Mouse (Mus musculus) MN1 (cell line): ENCODE data around the gene Mief2.

ENCODE experiments used
- DNase-seq: peaks from one replicate; pipeline ENCODE4 v3.0.0-alpha.2; 2016; ENCODE audit warnings: low spot score

The Mief2 gene

DNA sequence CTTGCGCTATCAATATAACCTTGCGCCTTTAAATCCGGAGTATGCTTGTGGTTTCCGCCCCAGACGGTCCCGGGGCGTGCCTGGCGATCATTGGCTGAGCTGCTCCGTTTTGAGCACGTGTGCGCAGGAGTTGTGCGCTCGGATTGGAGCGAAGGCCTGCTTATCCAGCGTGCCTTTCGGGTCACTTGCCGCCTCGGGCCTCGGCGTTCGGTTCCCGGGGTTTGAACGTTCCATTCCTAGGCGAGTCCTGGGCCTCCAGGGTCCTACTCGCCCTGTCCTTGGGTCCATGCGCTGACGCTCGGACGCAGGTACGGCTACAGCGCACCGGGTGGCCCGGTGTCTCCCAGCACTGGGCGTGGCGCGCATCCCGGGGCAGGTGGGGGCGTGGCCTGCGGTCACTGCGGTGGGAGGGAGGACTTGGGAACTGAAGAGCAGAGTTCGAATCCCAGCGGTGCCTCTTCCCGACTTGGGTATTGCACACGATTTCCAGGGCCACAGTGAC is at the start of gene Mief2:
Gene Mief2 (plus strand): TSS at position 139 of the 502 bp plus-strand sequence.
- peak; percentile 99 for DNase-seq

DNA sequence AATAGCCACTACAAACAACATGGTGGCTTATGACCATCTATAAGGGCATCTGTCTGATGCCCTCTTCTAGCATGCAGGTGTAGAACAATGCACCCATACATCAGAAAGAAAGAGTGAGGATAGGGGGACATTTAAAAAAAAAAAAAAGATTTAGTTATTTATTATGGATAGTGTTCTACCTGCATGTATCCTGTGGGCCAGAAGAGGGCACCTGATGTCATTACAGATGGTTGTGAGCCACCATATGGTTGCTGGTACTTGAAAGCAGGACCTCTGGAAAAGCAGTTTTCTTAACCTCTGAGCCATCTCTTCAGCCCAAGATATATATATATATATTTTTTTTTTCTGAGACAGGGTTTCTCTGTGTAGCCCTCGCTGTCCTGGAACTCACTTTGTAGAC is 32.0 kb upstream of the Mief2 start:
- no peak for DNase-seq

DNA sequence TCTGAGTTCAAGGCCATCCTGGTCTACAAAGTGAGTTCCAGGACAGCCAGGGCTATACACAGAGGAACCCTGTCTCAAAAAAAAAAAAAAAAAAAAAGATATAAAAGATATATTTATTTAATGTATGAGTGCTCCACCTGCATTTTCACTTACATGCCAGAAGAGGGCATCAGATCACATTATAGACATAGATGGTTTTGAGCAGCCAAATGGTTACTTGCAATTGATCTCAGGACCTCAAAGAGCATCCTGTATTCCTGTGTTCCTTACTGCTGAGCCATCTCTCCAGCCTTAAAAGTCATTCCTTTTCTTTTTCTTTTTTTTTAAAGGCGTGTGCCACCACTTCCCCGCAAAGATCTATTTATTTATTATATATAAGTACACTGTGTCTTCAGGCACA is 30.6 kb upstream of the Mief2 start:
- peak; percentile 72 for DNase-seq

DNA sequence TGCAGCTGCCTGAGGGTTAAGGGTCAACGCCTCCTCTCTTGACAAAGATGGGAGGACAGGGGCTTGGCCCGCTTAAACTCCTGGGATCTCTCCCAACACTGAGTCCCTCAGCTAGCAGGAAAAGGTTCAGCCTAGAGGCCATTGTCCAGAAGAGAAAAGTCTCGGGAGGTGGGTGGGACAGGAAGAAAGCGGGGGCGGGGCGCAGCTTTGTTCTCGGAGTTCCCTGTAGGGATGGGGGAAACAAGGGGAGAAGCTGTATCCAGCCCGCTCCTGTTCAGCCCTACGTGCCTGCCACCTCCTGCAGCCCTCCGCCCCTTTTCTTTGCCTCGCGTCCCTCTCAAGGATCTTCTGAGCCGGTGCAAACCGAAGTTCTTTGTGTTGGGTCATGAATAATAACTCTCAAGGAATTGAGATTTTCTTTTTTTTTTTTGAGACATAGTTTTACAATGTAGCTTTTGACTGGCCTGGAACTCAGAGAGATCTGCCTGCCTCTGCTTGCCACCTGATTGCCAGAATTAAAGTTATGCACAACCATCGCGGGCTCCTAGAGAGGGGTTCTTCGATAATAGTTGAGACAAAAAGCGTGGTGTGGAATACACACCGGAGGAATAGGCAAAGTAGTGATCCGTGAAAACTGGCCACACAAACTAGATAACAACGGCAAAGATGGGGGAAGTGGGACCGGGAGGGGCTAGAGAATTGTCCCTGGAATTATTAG is 29.2 kb upstream of the Mief2 start:
- peak; percentile 77 for DNase-seq

DNA sequence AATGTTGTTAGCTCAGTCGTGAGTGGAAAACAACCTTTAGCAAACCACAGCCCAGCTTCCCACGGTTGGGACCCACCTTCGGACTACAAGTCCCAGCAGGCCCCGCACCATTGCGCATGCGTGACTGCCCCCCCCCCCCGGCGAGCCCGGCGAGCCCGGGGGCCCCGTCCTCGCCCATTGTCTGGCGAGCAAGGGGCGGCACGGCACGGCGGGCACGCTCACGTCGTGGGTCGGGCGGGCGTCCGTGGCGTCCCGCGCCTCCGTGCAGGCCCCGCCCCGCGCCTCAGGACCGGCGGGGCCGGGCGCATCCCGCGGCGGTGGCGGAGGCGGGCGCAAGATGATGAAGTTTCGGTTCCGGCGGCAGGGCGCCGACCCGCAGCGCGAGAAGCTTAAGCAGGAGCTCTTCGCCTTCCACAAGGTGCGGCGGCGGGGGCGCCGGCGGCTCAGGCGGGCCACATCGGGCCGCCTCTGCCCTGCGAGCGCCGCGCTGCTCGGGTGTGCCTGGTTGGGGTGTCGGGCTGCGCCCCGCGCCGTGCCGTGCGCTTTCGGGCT is 28.6 kb upstream of the Mief2 start, which contains the start of gene Llgl1:
Gene Llgl1 (plus strand): TSS at position 200 of the 552 bp plus-strand sequence.
- DNase-seq = peak; percentile 97

DNA sequence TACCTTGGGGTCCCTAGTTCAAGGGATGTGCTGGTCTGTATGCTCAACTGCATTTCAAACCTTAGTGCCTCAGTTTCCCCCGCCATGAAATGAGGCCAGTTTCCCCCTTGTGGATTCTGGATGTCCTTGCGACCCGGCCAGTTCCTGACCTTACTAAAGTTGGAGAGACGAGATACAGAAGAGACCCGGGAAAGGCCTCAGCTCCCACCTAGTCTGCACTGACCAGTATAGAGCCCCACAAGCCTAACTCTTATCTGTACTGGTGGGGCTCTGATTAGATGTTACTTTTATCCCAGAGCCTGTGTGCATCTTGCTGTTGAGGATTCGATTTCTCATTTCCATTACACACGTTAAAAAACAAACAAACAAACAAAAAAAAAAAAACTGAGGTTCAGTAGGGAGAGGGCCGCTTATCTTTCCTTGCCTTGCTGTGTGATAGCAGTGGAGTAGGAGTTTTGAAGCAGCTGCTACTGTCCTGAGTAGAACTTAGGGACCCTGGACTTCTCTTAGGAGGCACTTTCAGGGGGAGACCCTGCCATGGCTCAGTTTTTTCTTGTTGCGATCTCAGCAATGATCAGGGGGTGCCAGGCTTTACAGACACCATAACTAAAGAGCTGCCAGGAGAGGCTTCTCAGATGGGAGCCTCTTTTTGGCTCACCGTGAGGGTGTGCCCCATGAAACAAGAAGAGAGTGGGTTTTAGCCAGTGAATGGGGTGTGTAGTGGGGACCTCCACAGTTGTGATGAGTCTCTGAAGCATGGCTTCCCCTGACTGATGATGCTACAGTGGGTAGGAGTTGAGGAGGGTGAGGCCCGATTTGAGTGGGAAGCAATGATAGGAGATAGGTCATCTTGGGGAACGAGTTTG is 27.6 kb upstream of the Mief2 start:
- no peak for DNase-seq

DNA sequence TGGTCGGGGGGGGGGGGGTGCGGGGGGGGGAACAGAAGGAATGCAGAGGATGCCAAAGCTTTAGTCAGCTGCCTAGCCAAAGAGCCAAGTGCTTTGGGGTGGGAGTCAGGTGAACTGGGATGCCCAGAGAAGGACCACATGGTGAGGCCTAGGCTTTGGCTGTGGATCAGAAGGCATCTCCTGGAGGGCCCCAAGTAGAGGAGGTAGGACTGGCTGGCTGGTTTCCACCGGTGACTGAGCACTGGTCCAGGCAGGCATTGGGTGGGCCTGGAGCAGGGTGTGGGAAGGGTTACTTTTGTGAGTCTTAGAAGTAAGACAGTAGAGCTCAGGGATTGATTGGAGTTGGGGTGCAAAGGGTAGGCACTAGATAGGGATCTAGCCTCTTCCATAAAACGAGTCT is 26.6 kb upstream of the Mief2 start:
- DNase-seq = no peak

DNA sequence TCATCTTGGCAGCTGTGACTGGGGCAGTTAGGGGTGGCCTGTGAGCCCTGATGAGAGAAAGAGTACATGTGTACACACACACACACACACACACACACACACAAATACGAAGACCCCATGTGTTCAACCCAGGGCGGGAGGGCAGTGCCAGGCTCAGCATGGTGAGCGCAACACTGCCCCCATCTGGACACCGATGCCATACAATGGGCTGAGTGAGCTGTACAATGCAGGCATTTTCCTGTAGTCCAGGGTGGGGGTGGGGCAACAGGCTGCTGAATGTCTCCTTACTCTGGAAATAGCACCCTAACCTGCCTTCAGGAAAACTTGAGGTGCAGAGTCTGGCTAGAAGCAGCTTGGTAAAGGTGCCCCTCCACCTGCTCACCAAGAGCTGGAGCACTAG is 25.1 kb upstream of the Mief2 start:
- peak; percentile 61 for DNase-seq

DNA sequence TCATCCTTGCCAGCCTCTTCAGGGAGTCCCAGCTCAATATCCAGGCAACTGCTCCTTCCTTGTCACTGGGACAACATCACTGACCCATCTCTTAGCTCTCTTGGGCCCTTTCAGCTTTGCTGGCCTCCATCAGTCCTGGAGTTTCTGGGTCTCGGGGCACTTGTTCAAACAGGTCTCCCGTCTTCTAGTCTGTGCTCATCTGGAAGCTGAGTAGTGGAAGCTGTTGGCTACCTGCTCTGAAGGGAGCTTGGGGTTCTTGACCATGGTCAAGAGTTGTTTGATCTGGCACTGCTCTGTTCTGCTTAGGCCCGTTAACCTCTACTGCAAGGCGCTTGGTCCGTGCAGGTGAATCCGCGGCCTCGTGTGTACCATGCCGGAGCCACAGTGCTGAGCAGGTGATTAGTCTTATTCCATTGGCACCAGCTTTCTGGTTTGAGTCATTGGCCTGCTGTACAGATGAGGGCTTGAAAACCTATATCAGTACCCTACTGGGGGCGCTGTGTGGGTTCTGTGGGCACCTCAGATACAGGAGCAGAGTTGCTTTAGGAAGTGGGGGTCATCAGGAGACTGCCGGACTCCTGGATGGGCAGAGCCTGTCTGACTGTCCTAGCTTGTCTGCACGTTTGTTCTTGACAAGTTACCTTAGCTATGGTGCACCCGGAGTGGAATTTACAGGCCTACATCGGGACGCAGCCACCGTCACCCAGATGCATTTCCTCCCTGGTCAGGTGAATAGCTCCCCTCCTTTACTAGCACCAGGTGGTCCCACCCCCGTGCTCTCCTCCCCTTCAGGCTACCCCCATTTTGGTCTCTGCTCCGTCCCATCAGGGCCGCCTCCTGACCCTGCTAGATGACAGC is 23.9 kb upstream of the Mief2 start:
- DNase-seq = no peak

DNA sequence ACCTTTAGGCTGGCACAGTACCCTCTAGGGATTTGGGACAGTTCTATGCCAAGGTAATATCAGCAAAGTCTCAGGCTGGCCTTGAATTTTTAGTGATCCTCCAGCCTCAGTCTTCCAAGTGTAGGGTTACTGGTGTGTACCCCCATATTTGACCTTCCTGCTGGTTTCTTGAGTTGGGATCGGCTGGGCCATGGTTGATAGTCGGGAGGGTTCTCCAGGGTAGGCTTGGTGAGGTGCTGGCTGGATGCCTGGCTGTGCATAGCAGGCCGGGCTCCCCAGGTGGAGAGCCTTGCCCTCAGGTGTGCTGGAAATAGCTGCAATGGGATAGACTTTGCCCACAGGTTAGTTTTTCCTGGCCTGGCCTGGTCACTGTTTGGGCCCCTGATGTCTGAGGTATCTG is 22.9 kb upstream of the Mief2 start:
- no peak for DNase-seq

DNA sequence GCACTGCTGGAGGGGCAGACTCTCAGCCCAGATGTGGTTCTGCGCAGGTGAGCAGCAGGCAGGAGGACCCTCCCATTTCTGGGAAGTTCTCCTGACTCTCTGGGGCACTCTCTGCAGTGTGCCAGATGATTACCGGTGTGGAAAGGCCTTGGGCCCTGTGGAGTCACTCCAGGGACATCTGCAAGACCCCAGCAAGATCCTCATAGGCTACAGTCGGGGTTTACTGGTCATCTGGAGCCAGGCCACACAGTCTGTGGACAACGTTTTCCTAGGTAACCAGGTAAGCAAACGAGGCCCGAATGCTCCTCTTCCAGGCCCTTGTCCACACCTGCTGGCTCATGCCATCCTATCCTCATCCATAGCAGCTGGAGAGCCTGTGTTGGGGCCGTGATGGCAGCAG is 22.1 kb upstream of the Mief2 start:
- DNase-seq = no peak

DNA sequence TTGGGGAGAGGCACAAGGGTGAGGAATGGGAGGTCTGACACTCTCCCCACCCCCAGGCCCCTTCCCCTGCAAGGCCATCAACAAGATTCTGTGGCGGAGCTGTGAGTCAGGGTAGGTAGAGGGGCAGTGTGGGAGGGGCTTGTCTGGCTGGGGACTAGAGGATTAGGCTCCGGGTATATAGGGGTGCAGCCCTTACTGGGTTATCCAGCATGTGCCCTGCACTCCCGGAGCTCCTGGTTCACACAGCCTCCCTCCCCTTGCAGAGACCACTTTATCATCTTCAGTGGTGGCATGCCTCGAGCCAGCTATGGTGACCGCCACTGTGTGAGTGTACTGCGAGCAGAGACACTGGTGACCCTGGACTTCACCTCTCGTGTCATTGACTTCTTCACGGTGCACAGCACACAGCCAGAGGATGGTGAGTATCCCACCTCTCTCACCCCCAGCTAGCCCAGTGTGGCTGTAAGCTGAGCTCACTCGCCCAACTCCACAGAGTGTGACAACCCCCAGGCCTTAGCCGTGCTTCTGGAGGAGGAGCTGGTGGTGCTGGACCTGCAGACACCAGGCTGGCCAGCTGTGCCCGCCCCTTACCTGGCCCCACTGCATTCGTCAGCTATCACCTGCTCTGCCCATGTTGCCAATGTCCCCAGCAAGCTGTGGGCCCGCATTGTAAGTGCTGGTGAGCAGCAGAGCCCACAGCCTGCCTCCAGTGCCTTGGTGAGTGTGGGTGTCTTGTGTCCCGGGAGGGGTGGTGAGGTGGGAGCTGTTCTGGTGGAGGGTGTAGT is 21.3 kb upstream of the Mief2 start:
- DNase-seq = peak; percentile 47

DNA sequence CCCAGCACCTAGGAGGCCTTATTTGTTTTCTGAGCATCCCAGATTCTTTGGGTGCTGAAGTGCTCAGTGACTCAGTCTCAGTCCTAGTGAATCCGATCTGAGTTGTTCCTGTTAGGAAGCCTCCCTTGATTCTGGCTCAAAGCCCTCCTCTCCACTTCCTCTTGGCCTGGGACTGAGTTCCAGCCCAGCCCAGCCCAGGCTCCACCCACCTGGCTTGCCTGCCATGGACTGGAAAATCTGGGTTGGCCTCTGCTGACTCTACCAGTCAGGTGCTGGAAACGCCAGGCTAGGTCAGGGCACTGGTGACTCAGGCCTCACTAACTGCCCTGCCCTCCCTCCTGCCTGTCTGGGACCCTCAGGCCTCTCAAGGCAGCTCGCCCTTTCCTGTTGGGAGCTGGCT is 20.5 kb upstream of the Mief2 start:
- DNase-seq = peak; percentile 87

DNA sequence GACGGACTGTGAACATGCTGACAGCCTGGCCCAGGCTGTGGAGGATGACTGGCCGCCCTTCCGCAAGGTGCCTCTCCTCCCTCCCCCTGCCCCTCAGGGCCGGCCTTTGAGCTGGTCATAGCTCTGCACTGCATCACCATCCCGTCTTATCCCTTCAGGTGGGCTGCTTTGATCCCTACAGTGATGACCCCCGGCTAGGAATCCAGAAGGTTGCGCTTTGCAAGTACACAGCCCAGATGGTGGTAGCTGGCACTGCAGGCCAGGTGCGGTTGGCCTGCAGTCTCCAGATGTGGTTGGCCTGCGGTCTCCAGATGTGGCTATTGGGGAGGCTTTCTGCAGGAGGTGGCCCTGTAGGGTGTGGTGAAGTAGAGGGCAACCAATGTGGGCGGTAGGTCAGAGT is 19.6 kb upstream of the Mief2 start:
- DNase-seq = no peak

DNA sequence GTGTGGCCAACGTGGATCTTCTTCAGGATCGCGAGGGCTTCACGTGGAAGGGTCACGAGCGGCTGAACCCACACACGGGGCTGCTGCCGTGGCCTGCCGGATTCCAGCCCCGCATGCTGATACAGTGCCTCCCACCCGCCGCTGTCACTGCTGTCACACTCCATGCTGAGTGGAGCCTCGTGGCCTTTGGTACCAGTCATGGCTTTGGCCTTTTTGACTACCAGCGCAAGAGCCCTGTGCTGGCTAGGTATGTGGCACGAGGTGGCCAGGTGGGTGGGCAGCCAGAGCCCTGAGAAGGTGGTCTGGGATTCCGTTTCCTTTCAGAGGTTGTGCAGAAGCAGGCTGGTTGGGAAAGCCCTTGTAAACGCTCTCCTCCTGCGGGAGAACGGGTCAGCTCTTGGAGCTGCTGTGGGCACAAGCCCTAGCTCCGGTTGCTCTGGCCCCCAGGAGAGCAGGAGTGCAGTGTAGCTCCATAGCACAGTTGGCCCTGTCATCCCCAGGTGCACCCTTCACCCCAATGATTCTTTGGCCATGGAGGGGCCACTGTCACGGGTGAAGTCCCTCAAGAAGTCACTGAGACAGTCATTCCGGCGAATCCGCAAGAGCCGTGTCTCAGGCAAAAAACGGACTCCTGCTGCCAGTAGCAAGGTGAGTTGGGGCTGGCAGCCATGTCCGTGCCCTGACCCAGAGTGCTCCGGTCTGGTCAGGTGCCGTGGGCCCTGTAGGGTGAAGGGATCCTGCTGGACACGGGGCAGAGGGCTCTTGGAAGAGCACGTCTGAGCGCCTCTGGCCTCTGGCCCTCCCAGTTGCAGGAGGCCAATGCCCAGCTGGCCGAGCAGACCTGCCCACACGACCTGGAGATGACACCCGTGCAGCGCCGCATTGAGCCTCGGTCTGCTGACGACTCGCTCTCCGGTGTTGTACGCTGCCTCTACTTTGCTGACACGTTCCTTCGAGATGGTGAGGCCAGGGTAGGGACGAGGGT is 18.4 kb upstream of the Mief2 start:
- DNase-seq = no peak

DNA sequence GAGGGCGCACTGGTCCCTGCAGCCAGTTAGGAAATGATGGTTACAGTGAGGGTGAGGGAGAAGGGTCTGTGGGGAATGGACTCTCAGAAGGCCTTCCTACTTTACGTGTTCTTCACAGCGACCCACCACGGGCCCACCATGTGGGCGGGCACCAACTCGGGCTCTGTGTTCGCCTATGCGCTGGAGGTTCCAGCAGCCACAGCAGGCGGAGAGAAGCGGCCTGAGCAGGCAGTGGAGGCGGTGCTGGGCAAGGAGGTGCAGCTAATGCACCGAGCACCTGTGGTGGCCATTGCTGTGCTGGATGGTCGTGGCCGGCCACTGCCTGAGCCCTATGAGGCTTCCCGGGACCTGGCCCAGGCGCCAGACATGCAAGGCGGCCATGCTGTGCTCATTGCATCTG is 17.0 kb upstream of the Mief2 start:
- DNase-seq = no peak

DNA sequence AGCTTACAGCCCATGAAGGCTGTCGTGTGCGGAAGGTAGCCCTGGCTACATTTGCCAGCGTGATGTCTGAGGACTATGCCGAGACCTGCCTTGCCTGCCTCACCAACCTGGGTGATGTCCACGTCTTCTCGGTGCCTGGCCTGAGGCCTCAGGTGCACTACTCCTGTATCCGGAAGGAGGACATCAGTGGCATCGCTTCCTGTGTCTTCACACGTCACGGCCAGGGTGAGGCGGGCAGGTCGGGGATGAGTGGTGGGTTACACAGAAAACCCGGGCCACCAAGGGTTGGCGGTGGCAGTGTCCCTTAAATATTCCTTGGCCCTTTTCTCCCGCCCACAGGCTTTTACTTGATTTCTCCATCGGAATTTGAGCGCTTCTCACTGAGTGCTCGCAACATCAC is 16.2 kb upstream of the Mief2 start:
- no peak for DNase-seq

DNA sequence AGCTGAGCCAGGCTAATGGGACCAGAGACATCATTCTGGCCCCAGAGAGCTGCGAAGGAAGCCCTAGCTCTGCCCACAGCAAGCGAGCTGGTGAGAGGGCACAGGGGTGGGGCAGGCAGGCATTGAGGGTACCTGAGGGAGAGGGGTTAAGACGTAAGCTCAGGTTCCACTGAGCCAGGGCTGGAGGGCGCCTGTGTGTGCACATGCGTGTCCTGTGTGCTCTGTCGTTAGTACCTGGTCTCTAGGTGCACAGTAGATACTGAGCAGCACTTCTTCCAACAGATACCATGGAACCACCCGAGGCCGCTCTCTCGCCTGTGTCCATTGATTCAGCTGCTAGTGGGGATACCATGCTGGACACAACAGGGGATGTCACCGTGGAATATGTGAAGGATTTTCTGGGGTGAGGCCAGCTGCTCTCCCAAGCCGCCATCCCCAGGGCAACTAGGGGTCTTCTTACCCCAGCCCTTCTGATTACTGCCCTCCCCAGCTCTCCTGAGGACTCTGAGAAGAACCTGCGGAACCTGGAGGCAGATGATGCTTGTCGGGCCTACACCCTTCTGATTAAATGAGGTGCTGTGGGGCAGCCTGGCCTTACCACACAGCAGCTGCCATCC is 15.5 kb upstream of the Mief2 start:
- DNase-seq = no peak

DNA sequence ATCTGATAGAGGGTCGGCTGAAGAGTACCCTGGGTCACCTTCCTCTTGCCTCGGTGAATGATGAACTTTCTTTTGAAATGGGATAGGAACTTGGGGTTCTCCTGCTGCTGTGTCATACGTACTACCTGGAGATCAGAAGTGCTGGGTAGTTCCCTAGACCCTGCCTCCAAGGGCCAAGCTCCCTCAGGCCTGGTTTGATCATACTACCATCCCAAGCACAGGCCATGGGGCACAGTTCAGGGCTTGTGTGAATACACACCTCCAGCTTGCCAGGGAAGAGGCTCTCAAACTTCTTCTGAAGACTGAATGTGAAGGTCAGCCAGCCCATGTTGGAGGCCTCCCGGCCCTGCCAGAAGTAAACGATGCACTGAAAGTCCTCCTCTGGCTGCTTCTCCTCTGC is 12.4 kb upstream of the Mief2 start:
- DNase-seq = no peak
